Mouse (Mus musculus) ES-Bruce4 (cell line): Measurements from ENCODE around the gene Bend4. TPM values are rescaled to one million over a fixed set of nuclear protein-coding genes. Genes with fewer than 3 reads are reported as not detected.

ENCODE experiments used
- H3K27ac ChIP-seq: 2 replicates; pipeline ENCODE4 v1.5.1; 2012; ENCODE audit warnings: low read length, inconsistent platforms; ENCODE audit not compliant: insufficient read depth
- H3K27me3 ChIP-seq: 2 replicates; pipeline ENCODE4 v1.6.1; 2012; ENCODE audit warnings: mild to moderate bottlenecking, low read length, inconsistent platforms; ENCODE audit not compliant: control insufficient read depth, poor library complexity, insufficient read depth, severe bottlenecking
- H3K36me3 ChIP-seq: 2 replicates; pipeline ENCODE4 v1.6.1; 2012; ENCODE audit warnings: inconsistent platforms, mild to moderate bottlenecking, low read length, moderate library complexity; ENCODE audit not compliant: control insufficient read depth, poor library complexity, insufficient read depth, severe bottlenecking
- H3K4me1 ChIP-seq: one replicate; pipeline ENCODE4 v1.8.1; 2011; ENCODE audit warnings: low read length; ENCODE audit not compliant: control insufficient read depth, insufficient read depth
- H3K4me3 ChIP-seq: 2 replicates; pipeline ENCODE4 v1.5.1; 2011; ENCODE audit warnings: low read depth, mild to moderate bottlenecking, low read length
- H3K9ac ChIP-seq: 2 replicates; pipeline ENCODE4 v1.6.1; 2012; ENCODE audit warnings: low read depth, mild to moderate bottlenecking, inconsistent platforms; ENCODE audit not compliant: poor library complexity, severe bottlenecking
- H3K9me3 ChIP-seq: replicated peaks from 2 replicates; pipeline ENCODE4 v1.6.1; 2012; ENCODE audit warnings: mild to moderate bottlenecking, low read length, inconsistent platforms; ENCODE audit not compliant: control insufficient read depth, poor library complexity, insufficient read depth, severe bottlenecking
- CTCF ChIP-seq: IDR thresholded peaks from one replicate; pipeline ENCODE4 v1.8.1; 2011; ENCODE audit warnings: low read depth, low read length
- EP300 ChIP-seq: IDR thresholded peaks from 2 replicates; pipeline ENCODE4 v1.6.1; 2011; ENCODE audit warnings: low read depth, low read length; ENCODE audit not compliant: insufficient read depth
- POLR2A ChIP-seq: IDR thresholded peaks from one replicate; pipeline ENCODE4 v1.8.1; 2011; ENCODE audit warnings: low read length; ENCODE audit not compliant: insufficient read depth
- polyA plus RNA-seq: library from polyadenylated mRNA; stranded (reverse); fragments of >200 nt; gene quantifications from 2 replicates; pipeline ENCODE4 v1.2.4, GENCODE M21; 2011; ENCODE audit warnings: low read depth; ENCODE audit not compliant: missing spikeins, insufficient read depth, insufficient read length

Bend4 gene
- polyA plus RNA-seq, 1 experiment, result 44.7 TPM

- H3K4me1 ChIP-seq, result peaks cover 2% of the 10 kb centered on the region
- H3K9ac ChIP-seq, result no peak overlapping the region
- H3K4me3 ChIP-seq, result no peak overlapping the region
- no peaks in the 10 kb centered on the region for H3K27me3 ChIP-seq
- H3K9me3 ChIP-seq, result no peaks in the 10 kb centered on the region
- H3K36me3 ChIP-seq, result no peaks in the 10 kb centered on the region
- H3K27ac ChIP-seq, result no peak overlapping the region
- TF ChIP-seq CTCF, result no peak
Observed at GRCm38 (mm10) chr5:67404919-67405318, 23.2 kb downstream of the Bend4 start.

GRCm38 (mm10) chr5:67404380-67404779, 23.7 kb downstream of the Bend4 start:
- TF ChIP-seq CTCF, result no peak
- no peak for TF ChIP-seq EP300
- no peak for TF ChIP-seq POLR2A
- no peaks in the 10 kb centered on the region for H3K36me3 ChIP-seq
- H3K27me3 ChIP-seq, result no peaks in the 10 kb centered on the region
- no peaks in the 10 kb centered on the region for H3K9me3 ChIP-seq
- H3K4me3 ChIP-seq, result no peak overlapping the region
- peaks cover 2% of the 10 kb centered on the region for H3K4me1 ChIP-seq
- H3K9ac ChIP-seq, result no peak overlapping the region
- H3K27ac ChIP-seq, result no peak overlapping the region

GRCm38 (mm10) chr5:67401612-67402011, 26.5 kb downstream of the Bend4 start:
- TF ChIP-seq POLR2A (no peak), CTCF (no peak), EP300 (no peak)
- Histone ChIP-seq H3K9me3 (no peaks in the 10 kb centered on the region), H3K27me3 (no peaks in the 10 kb centered on the region), H3K36me3 (peaks cover 8% of the 10 kb centered on the region), H3K9ac (no peak overlapping the region), H3K4me3 (no peak overlapping the region), H3K4me1 (peaks cover 2% of the 10 kb centered on the region), H3K27ac (no peak overlapping the region)

- H3K27me3 ChIP-seq, result no peaks in the 10 kb centered on the region
- H3K27ac ChIP-seq, result no peak overlapping the region
- TF ChIP-seq CTCF, result no peak
- no peak for TF ChIP-seq POLR2A
- TF ChIP-seq EP300, result no peak
- no peak overlapping the region for H3K9ac ChIP-seq
- no peak overlapping the region for H3K4me3 ChIP-seq
- H3K4me1 ChIP-seq, result peaks cover 2% of the 10 kb centered on the region
- peaks cover 12% of the 10 kb centered on the region for H3K36me3 ChIP-seq
- no peaks in the 10 kb centered on the region for H3K9me3 ChIP-seq
Observed at GRCm38 (mm10) chr5:67400608-67401480, 27.3 kb downstream of the Bend4 start.

- Histone ChIP-seq H3K27me3 (no peaks in the 10 kb centered on the region), H3K4me3 (no peak overlapping the region), H3K9me3 (no peaks in the 10 kb centered on the region), H3K36me3 (peaks cover 13% of the 10 kb centered on the region), H3K9ac (no peak overlapping the region), H3K27ac (no peak overlapping the region), H3K4me1 (peaks cover 2% of the 10 kb centered on the region)
- TF ChIP-seq CTCF (no peak), POLR2A (no peak)
Observed at GRCm38 (mm10) chr5:67399876-67400607, 28.1 kb downstream of the Bend4 start.

GRCm38 (mm10) chr5:67397186-67397585, 30.9 kb downstream of the Bend4 start:
- Histone ChIP-seq H3K27me3 (no peaks in the 10 kb centered on the region), H3K4me3 (no peak overlapping the region), H3K4me1 (no peaks in the 10 kb centered on the region), H3K9me3 (no peaks in the 10 kb centered on the region), H3K27ac (no peak overlapping the region), H3K9ac (no peak overlapping the region), H3K36me3 (peaks cover 13% of the 10 kb centered on the region)
- TF ChIP-seq POLR2A, result no peak
- TF ChIP-seq CTCF, result no peak
